Mouse (Mus musculus) cortical plate, adult 2 months (tissue): Measurements from ENCODE around the gene Lrp1. TPM values are rescaled to one million over a fixed set of nuclear protein-coding genes. Genes with fewer than 3 reads are reported as not detected.

Source experiments
- H3K27ac ChIP-seq: fragments of 200-500 bp; 2 replicates; pipeline ENCODE4 v1.5.1; 2012; ENCODE audit warnings: low read length, control low read depth, inconsistent platforms; ENCODE audit not compliant: insufficient read depth
- H3K4me1 ChIP-seq: fragments of 200-500 bp; 2 replicates; pipeline ENCODE4 v1.6.1; 2011; ENCODE audit warnings: low read length; ENCODE audit not compliant: control insufficient read depth, insufficient read depth
- H3K4me3 ChIP-seq: fragments of 200-500 bp; 2 replicates; pipeline ENCODE4 v1.5.1; 2011; ENCODE audit warnings: mild to moderate bottlenecking, low read length, control low read depth; ENCODE audit not compliant: insufficient read depth
- CTCF ChIP-seq: fragments of 200-500 bp; IDR thresholded peaks from 2 replicates; pipeline ENCODE4 v1.5.1; 2011; ENCODE audit warnings: mild to moderate bottlenecking, control low read depth, low read length; ENCODE audit not compliant: insufficient read depth; ENCODE audit errors: extremely low read depth
- POLR2A ChIP-seq: fragments of 200-500 bp; IDR thresholded peaks from 2 replicates; pipeline ENCODE4 v1.6.1; 2011; ENCODE audit warnings: mild to moderate bottlenecking, low read length, control low read depth; ENCODE audit not compliant: insufficient read depth; ENCODE audit errors: extremely low read depth
- polyA plus RNA-seq: library from polyadenylated mRNA; depleted of rRNA; stranded (reverse); fragments of >200 nt; gene quantifications from 2 replicates; pipeline ENCODE4 v1.2.3, GENCODE M21; 2012; rRNA removed

Lrp1 gene
- polyA plus RNA-seq, result 294 and 309 TPM in 2 replicates

DNA sequence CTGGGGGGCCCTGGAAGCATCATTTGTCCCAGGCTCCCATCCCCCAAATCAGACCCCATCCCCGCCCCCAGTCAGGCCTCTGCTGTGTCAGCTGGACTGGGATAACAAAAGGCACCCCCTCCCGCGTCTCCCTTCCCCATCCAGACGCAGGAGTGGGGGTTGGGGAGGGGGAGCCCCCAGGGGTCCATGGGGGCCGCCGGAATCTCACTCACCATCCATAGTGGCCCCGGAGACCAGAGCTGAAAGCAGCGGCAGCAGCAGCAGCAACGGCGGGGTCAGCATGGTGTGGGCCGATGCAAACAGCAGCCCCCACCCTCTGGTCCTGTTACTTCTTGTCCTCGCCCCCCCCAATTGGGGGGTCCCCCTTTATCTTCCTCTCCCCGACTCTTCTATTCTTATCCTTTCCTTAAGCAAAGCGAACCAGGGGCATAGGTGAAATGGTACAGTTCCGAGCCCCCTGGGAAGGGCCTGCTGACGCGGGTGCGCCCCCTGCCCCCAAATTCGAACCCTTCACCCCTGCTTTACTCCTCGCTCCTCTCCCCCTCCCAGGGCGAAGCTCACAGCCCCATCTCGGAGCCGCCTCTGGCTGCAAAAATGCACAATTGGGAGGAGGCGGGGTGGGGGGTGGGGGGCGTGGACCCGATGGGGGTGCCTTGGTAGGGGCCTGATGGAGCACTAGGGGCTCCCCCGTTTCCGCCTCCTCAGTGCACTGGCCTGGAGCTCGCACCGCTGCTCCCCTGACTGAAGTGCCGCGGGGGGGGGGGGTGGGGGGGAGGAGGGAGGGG is at the start of gene Lrp1:
Gene Lrp1 (minus strand): TSS at position 743 of the 785 bp plus-strand sequence.
- TF ChIP-seq POLR2A, result no peak
- no peak for TF ChIP-seq CTCF
- Histone ChIP-seq H3K27ac (peak within 1 kb of the TSS; percentile 95), H3K4me3 (peak within 1 kb of the TSS; percentile 73), H3K4me1 (peaks cover 11% of the 10 kb centered on the region; the same call in 1 of the 2 replicates)

- TF ChIP-seq POLR2A (no peak), CTCF (no peak)
- no peak overlapping the region for H3K27ac ChIP-seq
- no peak overlapping the region for H3K4me3 ChIP-seq
- 0 out of 2 replicates have a peak, but pooled peaks cover 2% of the 10 kb centered on the region for H3K4me1 ChIP-seq
Observed at GRCm38 (mm10) chr10:127670185-127670584, 49.2 kb upstream of the Lrp1 start.

GRCm38 (mm10) chr10:127669170-127669569 is 48.2 kb upstream of the Lrp1 start:
- Histone ChIP-seq H3K27ac (peak overlapping the region; percentile 73; the same call in 1 of the 2 replicates), H3K4me3 (no peak overlapping the region), H3K4me1 (0 out of 2 replicates have a peak, but pooled peaks cover 2% of the 10 kb centered on the region)
- TF ChIP-seq CTCF (no peak), POLR2A (no peak)

DNA sequence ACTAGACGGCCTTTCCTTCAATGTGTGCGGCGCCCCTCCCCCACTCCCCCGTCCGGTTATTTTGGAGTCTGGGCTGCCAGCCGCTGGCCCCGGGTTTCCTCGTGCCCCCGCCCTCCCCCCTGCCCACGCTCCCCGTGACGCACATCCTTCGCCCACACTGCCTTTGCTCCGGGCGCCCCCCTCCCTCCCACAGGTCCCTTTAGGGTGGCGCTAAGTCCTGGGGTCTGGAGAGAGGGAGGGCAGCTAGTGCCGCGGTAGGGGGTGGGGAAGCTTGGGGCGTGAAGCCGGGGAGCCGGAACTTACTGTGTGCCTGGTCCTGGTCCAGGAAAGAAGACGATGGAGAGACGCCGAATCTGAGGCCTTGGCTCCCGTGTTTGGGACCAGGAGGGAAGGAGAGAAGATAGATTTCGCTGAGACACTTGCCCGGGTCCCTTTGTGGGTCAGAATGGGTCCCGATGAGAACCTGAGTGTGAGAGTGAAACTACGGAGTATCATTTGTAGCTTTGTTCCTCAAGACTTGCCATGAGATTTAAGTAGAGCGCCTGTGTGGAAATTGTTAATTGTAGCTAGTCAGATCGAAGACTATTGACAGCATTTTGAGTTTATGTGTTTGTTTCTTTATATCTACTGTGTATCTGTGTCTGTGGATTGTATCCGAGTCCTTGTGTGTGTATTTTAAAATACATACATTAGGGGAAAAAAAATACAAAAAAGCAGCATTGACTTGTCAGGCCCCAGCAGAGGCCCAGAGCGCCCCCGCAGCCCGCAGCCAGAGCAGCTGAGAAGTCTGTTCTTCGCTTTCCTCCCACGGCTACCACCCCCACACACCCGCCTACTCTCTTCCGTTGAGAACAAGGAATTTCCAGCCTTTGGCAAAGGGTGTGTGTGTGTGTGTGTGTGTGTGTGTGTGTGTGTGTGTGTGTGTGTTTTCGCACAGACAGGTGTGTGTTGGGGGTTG is 47.4 kb upstream of the Lrp1 start, which contains the start of gene Nab2:
Gene Nab2 (minus strand): TSS at position 476 of the 958 bp plus-strand sequence.
- TF ChIP-seq CTCF (no peak), POLR2A (no peak)
- Histone ChIP-seq H3K4me3 (peak within 1 kb of the TSS; percentile 98), H3K4me1 (0 out of 2 replicates have a peak, but pooled peaks cover 2% of the 10 kb centered on the region), H3K27ac (peak within 1 kb of the TSS; percentile 97)

DNA sequence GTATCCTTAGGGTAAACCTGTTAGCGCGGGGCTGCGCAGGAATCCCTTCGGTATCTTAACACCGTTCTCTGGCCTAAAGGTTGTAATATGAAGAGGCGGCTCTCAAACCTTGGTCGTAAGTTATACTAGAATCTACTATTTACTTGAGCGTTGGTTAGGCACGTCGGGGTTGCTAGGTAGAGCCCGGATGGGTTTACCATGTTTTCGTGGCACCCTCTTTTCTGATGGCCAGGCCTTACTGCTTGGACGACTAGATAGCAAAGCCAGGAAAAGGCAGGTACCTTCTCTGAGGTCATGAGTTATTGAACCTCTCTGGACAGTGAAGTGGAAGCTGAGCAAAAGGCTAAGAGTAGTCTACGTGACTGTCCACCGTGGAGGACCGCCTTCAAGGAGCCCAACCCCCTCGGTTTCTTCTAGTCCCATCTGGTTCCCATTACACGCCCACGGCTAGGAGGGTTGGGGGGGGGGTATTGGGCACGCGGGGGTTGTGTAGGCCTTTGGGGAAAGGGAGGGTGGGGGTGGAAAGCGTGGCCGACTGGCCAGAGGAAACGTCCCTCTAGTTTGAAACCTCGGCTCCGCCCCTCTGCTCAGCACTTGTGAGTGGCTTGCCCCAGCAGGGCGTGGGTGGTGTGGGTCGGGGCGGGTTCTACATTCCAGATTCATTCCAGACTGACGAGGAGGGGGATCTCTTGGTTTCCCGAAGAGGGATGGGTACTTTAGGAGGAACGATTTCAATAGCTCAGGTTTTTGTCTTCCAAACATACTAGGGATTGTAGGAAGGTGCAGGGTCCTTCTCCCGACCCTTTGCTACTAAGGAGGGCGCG is 46.5 kb upstream of the Lrp1 start:
- H3K4me1 ChIP-seq, result 0 out of 2 replicates have a peak, but pooled peaks cover 2% of the 10 kb centered on the region
- TF ChIP-seq POLR2A (0 out of 2 replicates have a peak, but pooled peaks have one; percentile 10), CTCF (no peak)
- H3K27ac ChIP-seq, result peak overlapping the region; percentile 97
- H3K4me3 ChIP-seq, result peak overlapping the region; percentile 98

- Histone ChIP-seq H3K4me3 (peak within 1 kb of the TSS; percentile 98), H3K4me1 (peaks cover 4% of the 10 kb centered on the region; the same call in 1 of the 2 replicates), H3K27ac (peak within 1 kb of the TSS; percentile 99)
- TF ChIP-seq POLR2A, result 0 out of 2 replicates have a peak, but pooled peaks have one; percentile 29
- TF ChIP-seq CTCF, result no peak
Observed at GRCm38 (mm10) chr10:127666501-127667268, 45.7 kb upstream of the Lrp1 start, which contains the start of gene Nemp1. TSS of gene Nemp1 (plus strand) at chr10:127666901.

DNA sequence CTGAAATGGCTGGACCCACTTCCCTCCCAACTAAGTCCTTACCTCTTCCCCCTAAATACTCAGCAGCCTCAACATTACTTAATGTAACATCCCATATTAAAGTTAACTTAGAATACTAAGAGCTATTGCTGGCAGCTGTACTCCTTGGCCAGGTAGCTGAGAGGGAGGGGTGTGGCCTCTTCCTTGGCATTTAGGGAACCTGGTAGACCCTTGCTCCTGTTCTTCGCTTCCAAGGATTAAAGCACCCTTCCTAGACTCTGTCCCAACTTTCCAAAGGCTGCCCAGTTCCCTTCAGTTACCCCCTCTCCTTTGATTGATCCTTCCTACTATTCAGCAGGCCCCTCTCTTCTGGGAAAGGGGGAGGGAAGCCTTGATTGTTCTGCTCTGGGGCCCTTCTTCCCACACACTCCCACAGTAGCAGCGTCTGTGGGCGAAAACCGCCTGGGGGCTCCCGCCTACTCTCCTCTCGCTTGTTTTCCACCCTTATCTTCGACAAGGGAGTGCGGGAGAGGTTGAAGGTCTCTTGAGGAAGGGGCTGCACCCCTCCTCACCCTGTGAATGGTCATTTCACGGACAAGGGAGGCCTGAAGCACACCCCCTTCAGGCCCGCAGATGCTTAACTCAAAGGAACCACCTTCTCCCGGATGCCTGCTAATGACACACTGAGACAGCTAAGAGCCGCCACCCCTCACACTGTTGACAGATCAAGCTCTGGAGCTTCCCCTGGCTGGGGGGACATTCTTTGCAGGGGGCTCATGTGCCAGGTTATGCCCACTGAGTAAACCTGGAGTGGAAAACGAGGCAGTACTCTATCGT is 44.6 kb upstream of the Lrp1 start:
- Histone ChIP-seq H3K4me1 (peaks cover 6% of the 10 kb centered on the region; the same call in 1 of the 2 replicates), H3K4me3 (peak overlapping the region; percentile 98), H3K27ac (peak overlapping the region; percentile 99)
- TF ChIP-seq POLR2A (no peak), CTCF (no peak)

- TF ChIP-seq CTCF (no peak), POLR2A (no peak)
- Histone ChIP-seq H3K4me3 (peak overlapping the region; percentile 98), H3K4me1 (peaks cover 6% of the 10 kb centered on the region; the same call in 1 of the 2 replicates), H3K27ac (no peak overlapping the region)
Observed at GRCm38 (mm10) chr10:127664891-127665290, 43.9 kb upstream of the Lrp1 start.
